Mouse (Mus musculus): Measurements from ENCODE around the gene Zfp574. TPM values are rescaled to one million over a fixed set of nuclear protein-coding genes. Genes with fewer than 3 reads are reported as not detected.

The Zfp574 gene
- total and polyA plus RNA-seq, 3 experiments, result 9.2 to 12.6 (median 10.3) TPM

DNA sequence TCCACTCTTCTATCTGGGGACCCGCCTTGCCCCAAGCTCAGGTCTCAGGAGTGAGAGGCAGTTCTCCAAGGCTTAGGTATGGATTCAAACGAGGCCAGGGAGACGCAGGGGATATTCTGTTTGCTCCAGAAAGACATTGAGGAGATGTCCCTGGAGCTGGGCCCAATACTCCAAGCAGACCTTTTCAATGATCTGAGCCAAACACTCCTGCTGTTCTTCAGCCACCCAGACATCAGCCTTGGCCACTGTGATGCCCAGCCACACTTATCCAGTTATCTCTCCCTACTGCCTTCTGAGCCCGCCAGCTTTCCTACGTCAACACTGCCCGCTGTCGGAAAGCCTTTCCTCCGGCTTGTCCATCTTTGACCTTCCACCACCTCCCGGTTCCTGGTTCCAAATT is 38.0 kb downstream of the Zfp574 start:
- 57% methylated on average over 9 of the region's 9 CpGs for WGBS
- H3K27me3 ChIP-seq (ENCODE audit: control insufficient read depth, insufficient read depth, low read length), result peaks cover 1% of the 10 kb centered on the region
- no peak overlapping the region for H3K4me3 ChIP-seq
- DNase-seq, result no peak
- no peaks in the 10 kb centered on the region for H3K36me3 ChIP-seq (ENCODE audit: control insufficient read depth, insufficient read depth, low read length)
- no peaks in the 10 kb centered on the region for H3K4me1 ChIP-seq (ENCODE audit: control insufficient read depth, insufficient read depth, low read length)
- no peak for TF ChIP-seq EP300 (IDR thresholded peaks at IDR 0.05; ENCODE audit: insufficient read depth, low read depth, low read length)
- no peak for TF ChIP-seq POLR2A (IDR thresholded peaks at IDR 0.05; ENCODE audit: insufficient read depth, low read depth, low read length)
- no peak for TF ChIP-seq CTCF (IDR thresholded peaks at IDR 0.05)
- H3K27ac ChIP-seq, result no peak overlapping the region
- H3K79me2 ChIP-seq (replicated peaks; ENCODE audit: control insufficient read depth, insufficient read depth, low read length), result no peaks in the 10 kb centered on the region
- no peak overlapping the region for H3K9ac ChIP-seq (ENCODE audit: low read depth, low read length)
- intact Hi-C loops (cut with DNase I), result no loop called here

DNA sequence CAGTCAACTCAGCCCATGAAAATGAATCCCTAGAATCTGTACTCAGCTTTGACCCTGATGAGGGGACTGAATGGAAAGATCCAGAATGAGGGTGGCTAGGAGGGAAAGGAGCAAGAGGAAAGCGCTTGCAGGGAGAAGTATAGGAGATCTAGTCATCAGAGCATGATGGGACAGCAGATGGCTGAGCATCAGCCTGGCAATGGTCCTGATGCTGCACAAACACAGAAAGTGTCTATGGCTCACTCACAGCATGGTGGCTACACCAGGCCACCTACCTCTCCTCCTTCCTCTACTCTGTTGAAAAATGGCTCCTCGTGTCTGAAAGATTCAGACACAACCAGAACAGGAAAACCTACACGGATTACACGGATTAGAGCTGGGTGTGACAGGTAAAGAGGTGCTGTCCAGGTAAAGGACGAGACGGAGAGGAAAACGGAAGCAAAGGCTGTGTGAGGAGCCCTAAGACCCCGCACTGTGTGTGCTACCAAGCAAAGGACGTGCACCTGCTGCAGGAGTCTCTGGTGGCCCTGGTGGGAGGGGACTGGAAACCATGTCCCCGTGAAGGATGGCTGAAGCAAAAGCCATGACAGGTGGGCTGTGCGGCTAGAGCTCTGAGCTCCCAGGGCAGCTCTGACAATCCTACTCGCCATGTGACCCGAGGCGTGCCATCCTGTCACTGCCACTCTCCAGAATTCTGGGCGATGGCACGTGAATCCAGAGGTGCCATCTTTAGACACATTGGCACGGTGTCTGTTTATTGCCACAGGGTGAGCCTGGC is 40.0 kb downstream of the Zfp574 start:
- Histone ChIP-seq H3K27me3 (ENCODE audit: control insufficient read depth, insufficient read depth, low read length) (peaks cover 3% of the 10 kb centered on the region), H3K79me2 (replicated peaks; ENCODE audit: control insufficient read depth, insufficient read depth, low read length) (no peaks in the 10 kb centered on the region), H3K36me3 (ENCODE audit: control insufficient read depth, insufficient read depth, low read length) (no peaks in the 10 kb centered on the region), H3K9ac (ENCODE audit: low read depth, low read length) (no peak overlapping the region), H3K4me3 (no peak overlapping the region), H3K4me1 (ENCODE audit: control insufficient read depth, insufficient read depth, low read length) (no peaks in the 10 kb centered on the region), H3K27ac (no peak overlapping the region)
- intact Hi-C loops (cut with DNase I), result no loop called here
- TF ChIP-seq EP300 (IDR thresholded peaks at IDR 0.05; ENCODE audit: insufficient read depth, low read depth, low read length) (no peak), CTCF (IDR thresholded peaks at IDR 0.05) (no peak), POLR2A (IDR thresholded peaks at IDR 0.05; ENCODE audit: insufficient read depth, low read depth, low read length) (no peak)
- no peak for DNase-seq
- 84% methylated on average over 17 of the region's 17 CpGs for WGBS

- Histone ChIP-seq H3K79me2 (replicated peaks; ENCODE audit: control insufficient read depth, insufficient read depth, low read length) (no peaks in the 10 kb centered on the region), H3K9ac (ENCODE audit: low read depth, low read length) (no peak overlapping the region), H3K36me3 (ENCODE audit: control insufficient read depth, insufficient read depth, low read length) (no peaks in the 10 kb centered on the region), H3K4me1 (ENCODE audit: control insufficient read depth, insufficient read depth, low read length) (no peaks in the 10 kb centered on the region), H3K27ac (no peak overlapping the region), H3K27me3 (ENCODE audit: control insufficient read depth, insufficient read depth, low read length) (peaks cover 3% of the 10 kb centered on the region), H3K4me3 (no peak overlapping the region)
- intact Hi-C loops (cut with DNase I), result no loop called here
- 74% methylated on average over 16 of the region's 16 CpGs for WGBS
- TF ChIP-seq EP300 (IDR thresholded peaks at IDR 0.05; ENCODE audit: insufficient read depth, low read depth, low read length) (no peak), POLR2A (IDR thresholded peaks at IDR 0.05; ENCODE audit: insufficient read depth, low read depth, low read length) (no peak), CTCF (IDR thresholded peaks at IDR 0.05) (no peak)
- no peak for DNase-seq
Observed at GRCm38 (mm10) chr7:25112956-25113603, 40.7 kb downstream of the Zfp574 start.

- Histone ChIP-seq H3K4me3 (no peak overlapping the region), H3K27ac (no peak overlapping the region), H3K79me2 (replicated peaks; ENCODE audit: control insufficient read depth, insufficient read depth, low read length) (no peaks in the 10 kb centered on the region), H3K4me1 (ENCODE audit: control insufficient read depth, insufficient read depth, low read length) (no peaks in the 10 kb centered on the region), H3K9ac (ENCODE audit: low read depth, low read length) (no peak overlapping the region), H3K27me3 (ENCODE audit: control insufficient read depth, insufficient read depth, low read length) (peaks cover 3% of the 10 kb centered on the region), H3K36me3 (ENCODE audit: control insufficient read depth, insufficient read depth, low read length) (no peaks in the 10 kb centered on the region)
- TF ChIP-seq POLR2A (IDR thresholded peaks at IDR 0.05; ENCODE audit: insufficient read depth, low read depth, low read length), result no peak
- TF ChIP-seq CTCF (IDR thresholded peaks at IDR 0.05), result no peak
- TF ChIP-seq EP300 (IDR thresholded peaks at IDR 0.05; ENCODE audit: insufficient read depth, low read depth, low read length), result no peak
- intact Hi-C loops (cut with DNase I), result no loop called here
- peak; percentile 42 to 73 for DNase-seq
- 50% methylated on average over 21 of the region's 25 CpGs for WGBS
Observed at GRCm38 (mm10) chr7:25120061-25120834, 47.9 kb downstream of the Zfp574 start.

- Histone ChIP-seq H3K27ac (no peak overlapping the region), H3K4me3 (no peak overlapping the region), H3K27me3 (ENCODE audit: control insufficient read depth, insufficient read depth, low read length) (no peaks in the 10 kb centered on the region), H3K79me2 (replicated peaks; ENCODE audit: control insufficient read depth, insufficient read depth, low read length) (no peaks in the 10 kb centered on the region), H3K4me1 (ENCODE audit: control insufficient read depth, insufficient read depth, low read length) (no peaks in the 10 kb centered on the region), H3K36me3 (ENCODE audit: control insufficient read depth, insufficient read depth, low read length) (no peaks in the 10 kb centered on the region), H3K9ac (ENCODE audit: low read depth, low read length) (no peak overlapping the region)
- DNase-seq, result no peak
- intact Hi-C loops (cut with DNase I), result no loop called here
- no peak for TF ChIP-seq POLR2A (IDR thresholded peaks at IDR 0.05; ENCODE audit: insufficient read depth, low read depth, low read length)
- TF ChIP-seq EP300 (IDR thresholded peaks at IDR 0.05; ENCODE audit: insufficient read depth, low read depth, low read length), result no peak
- WGBS, result 64% methylated on average over 13 of the region's 13 CpGs
Observed at GRCm38 (mm10) chr7:25121240-25121786, 48.9 kb downstream of the Zfp574 start.

Measured in heart, adult 2 months (tissue).